Mouse (Mus musculus) B cell, adult (primary cell): ENCODE data around the gene Ammecr1. TPM values are rescaled to one million over a fixed set of nuclear protein-coding genes. Genes with fewer than 3 reads are reported as not detected.

Source experiments
- total RNA-seq: library from RNA; stranded (reverse); gene quantifications from 4 replicates; pipeline ENCODE4 v1.2.4, GENCODE M21; 2023; ENCODE audit not compliant: inconsistent age

Gene Ammecr1
- total RNA-seq: 13.7 to 14.7 TPM (median 14.4 TPM) in 4 replicates

DNA sequence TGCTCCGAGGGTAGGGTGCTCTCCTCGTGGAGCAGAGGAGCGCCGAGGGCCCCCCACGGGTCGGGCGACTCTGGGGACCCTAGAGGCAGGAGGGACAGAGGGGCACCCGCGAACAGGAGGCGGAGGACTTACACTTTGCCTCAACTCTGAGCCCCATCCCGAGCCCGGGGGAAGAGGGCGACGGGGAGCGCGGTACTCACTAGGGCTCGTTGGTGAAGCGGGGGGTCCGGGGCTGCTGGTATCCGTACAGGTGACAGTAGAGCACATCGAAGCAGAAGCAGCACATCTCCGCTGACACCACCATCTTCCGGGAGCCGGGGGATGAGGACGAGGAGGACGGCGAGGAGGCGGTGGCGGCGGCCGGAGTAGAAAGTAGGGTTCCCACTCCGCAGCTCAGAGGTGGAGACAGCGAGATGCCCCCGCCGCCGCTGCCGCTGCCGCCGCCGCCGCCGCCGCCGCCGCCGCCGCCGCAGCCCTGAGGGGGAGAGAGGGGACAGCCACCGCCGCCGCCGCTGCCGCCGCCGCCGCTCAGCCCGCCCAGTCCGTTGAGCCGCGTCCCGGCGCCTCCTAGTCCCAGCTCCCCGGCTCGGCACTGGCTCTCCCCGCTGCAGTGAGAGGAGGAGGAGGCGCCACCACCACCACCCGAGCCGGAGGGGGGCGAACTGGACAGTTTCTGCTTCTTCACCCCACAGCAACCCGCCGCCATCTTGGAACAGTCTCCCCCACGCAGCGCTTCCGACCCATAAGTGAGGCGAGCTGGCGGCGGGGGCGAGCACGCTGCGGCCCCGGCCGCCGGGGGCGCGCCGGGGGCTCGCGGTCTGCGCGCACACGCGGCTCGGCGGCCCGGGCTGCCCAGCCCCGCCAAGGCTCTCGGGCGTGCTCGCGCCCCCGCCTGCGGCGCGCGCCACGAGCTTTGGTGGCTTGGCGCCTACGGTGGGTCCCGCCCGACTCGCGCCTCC lies at the start of gene Ammecr1:
Gene Ammecr1 (minus strand): TSS at position 721 of the 959 bp plus-strand sequence.

Other genes with a start within 250 kb of the Ammecr1 start
- not detected in 4 replicates for gene Rtl9, start 132.9 kb upstream of the Ammecr1 start, total RNA-seq